Mouse (Mus musculus): ENCODE results near the gene Rfc4.
"Not testable (repeated sequence)": the region's sequence is repeated elsewhere in the genome, so short reads cannot be mapped to it uniquely, and the experiment has no call there.

GRCm38 (mm10) chr16:23088491-23088890 lies 39.0 kb downstream of the Rfc4 start:
- peak; percentile 44 for TF ChIP-seq CTCF (IDR thresholded peaks at IDR 0.05; ENCODE audit: low read depth)
- not testable (repeated sequence) for TF ChIP-seq EP300 (IDR thresholded peaks at IDR 0.05; ENCODE audit: low read depth)

All from liver, postnatal 0 days (tissue).